Mouse (Mus musculus) left cerebral cortex, adult 2 months (tissue): ENCODE measurements around the gene 4930535I16Rik. TPM values are rescaled to one million over a fixed set of nuclear protein-coding genes. Genes with fewer than 3 reads are reported as not detected.

Source experiments
- DNase-seq, 2 experiments: peaks; one replicate each; pipeline ENCODE4 v3.0.0; 2021 to 2022; ENCODE audit warnings: low spot score in 2 of 2, mixed read lengths in 1 of 2; ENCODE audit errors: extremely low spot score in 1 of 2
- H3K27ac ChIP-seq: fragments of 200-600 bp; 2 replicates; pipeline ENCODE4 v1.8.1; 2022
- H3K4me3 ChIP-seq: fragments of 200-600 bp; 2 replicates; pipeline ENCODE4 v1.8.1; 2022
- CTCF ChIP-seq: fragments of 200-600 bp; IDR thresholded peaks from 2 replicates; pipeline ENCODE4 v1.8.1; 2022; ENCODE audit warnings: antibody characterized with exemption, mild to moderate bottlenecking, moderate library complexity
- intact Hi-C: fragments of 180-260 bp; cut with DNase I; formaldehyde crosslinking; loops from one replicate; pipeline ENCODE4 v1.15.1; 2025
- total RNA-seq, 2 experiments: library from RNA; stranded (reverse); gene quantifications; 2 replicates each; pipeline ENCODE4 v1.2.3; 2021

Gene 4930535I16Rik
- total RNA-seq, 2 experiments from 2014 or later = not detected

GRCm38 (mm10) chr4:123904333-123905125, 13.3 kb downstream of the 4930535I16Rik start, which contains the start of gene Mycbp:
Gene Mycbp (plus strand): TSS chr4:123904832.
- TF ChIP-seq CTCF = no peak
- DNase-seq = peak; percentile 99 to 100
- intact Hi-C loops = loop anchor here (5.0 kb wide), 2 partner anchors 217 to 377 kb away; no protein-coding TSS in a partner anchor
- H3K4me3 ChIP-seq = peak within 1 kb of the TSS; percentile 89
- H3K27ac ChIP-seq = peak within 1 kb of the TSS; percentile 83

GRCm38 (mm10) chr4:123903432-123903831, 14.4 kb downstream of the 4930535I16Rik start:
- TF ChIP-seq CTCF = no peak
- Histone ChIP-seq H3K4me3 (no peak overlapping the region), H3K27ac (no peak overlapping the region)
- intact Hi-C loops = loop anchor here (5.0 kb wide), 2 partner anchors 216 to 376 kb away; no protein-coding TSS in a partner anchor
- DNase-seq = no peak

- peak; percentile 85 for TF ChIP-seq CTCF
- Histone ChIP-seq H3K4me3 (no peak overlapping the region), H3K27ac (no peak overlapping the region)
- peak in 1 of 2 experiments; percentile 47 for DNase-seq
- intact Hi-C loops = loop anchor here (2.0 to 10.0 kb wide), 4 partner anchors 140 to 594 kb away; no protein-coding TSS in a partner anchor
Measured at GRCm38 (mm10) chr4:123898696-123899095, 19.1 kb downstream of the 4930535I16Rik start.

GRCm38 (mm10) chr4:123894295-123894694, 23.5 kb downstream of the 4930535I16Rik start:
- no peak for TF ChIP-seq CTCF
- intact Hi-C loops = loop anchor here (10.0 kb wide), 2 partner anchors 299 to 589 kb away; no protein-coding TSS in a partner anchor
- DNase-seq = no peak
- no peak overlapping the region for H3K27ac ChIP-seq
- no peak overlapping the region for H3K4me3 ChIP-seq

- TF ChIP-seq CTCF = no peak
- no peak overlapping the region for H3K27ac ChIP-seq
- no peak overlapping the region for H3K4me3 ChIP-seq
- intact Hi-C loops = loop anchor here (10.0 kb wide), 2 partner anchors 299 to 589 kb away; no protein-coding TSS in a partner anchor
- DNase-seq = no peak
Measured at GRCm38 (mm10) chr4:123893726-123894125, 24.1 kb downstream of the 4930535I16Rik start.

Other genes starting within 250 kb of the 4930535I16Rik start
- 100 to 1,000 TPM; 242 to 255 TPM for gene Macf1, start 233.7 kb downstream of the 4930535I16Rik start, total RNA-seq
- 100 to 1,000 TPM; 184 to 196 TPM for gene Ndufs5, start 199.8 kb downstream of the 4930535I16Rik start, total RNA-seq
- gene Akirin1, start 167.7 kb downstream of the 4930535I16Rik start, total RNA-seq = 10 to 100 TPM; 60.7 to 61.0 TPM
- gene Rhbdl2, start 130.1 kb downstream of the 4930535I16Rik start, total RNA-seq = under 1 TPM; 0.61 to 0.72 TPM
- not detected for gene 4933427I04Rik, start 58.3 kb downstream of the 4930535I16Rik start, total RNA-seq
- gene Mycbp, start 13.2 kb downstream of the 4930535I16Rik start, total RNA-seq = 10 to 100 TPM; 10.0 to 16.8 TPM
- gene Rragc, start 576 bp downstream of the 4930535I16Rik start, total RNA-seq = 10 to 100 TPM; 55.3 to 61.5 TPM